Mouse (Mus musculus) kidney, adult 9 months (tissue): Measurements from ENCODE around the gene Arsb.

ENCODE experiments used
- DNase-seq: peaks from one replicate; pipeline ENCODE4 v3.0.0; 2022

Arsb gene

DNA sequence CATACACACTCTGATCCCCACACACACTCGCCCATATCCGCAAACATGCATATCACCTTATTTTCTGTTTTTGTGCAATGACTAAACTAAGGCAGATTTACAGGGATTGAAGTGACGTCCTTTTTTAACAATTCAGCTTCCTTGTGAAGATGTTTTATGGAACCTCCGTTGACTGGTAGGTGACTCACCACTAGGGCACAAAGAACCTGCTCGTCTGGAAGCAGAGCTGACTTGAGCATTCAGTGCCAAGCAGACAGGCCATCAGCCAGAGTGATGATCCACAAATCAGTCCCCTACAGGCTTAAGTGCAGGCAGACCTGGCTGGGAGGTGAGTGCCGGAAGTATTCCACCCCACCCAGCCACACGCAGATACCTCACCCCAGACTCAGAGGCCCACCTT lies 120.7 kb downstream of the Arsb start:
- DNase-seq: no peak

DNA sequence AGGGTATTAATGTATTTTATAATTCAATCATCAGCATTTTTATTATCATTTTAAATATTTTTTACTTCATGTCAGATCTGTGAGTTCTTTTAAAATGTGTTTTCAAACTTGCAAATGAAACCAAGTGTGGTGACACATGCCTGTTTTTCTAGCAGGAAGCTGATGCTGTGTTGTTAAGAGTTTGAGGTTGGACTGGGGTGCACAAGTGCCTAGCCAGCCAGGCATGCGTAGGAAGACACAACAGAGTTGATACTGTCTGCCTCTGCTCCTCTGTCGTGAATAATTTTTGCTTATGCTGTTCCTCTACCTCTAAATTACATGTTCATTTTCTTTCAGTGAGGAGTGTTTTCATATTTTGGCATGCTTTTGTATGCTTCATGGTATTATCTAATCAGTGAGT lies 122.7 kb downstream of the Arsb start:
- DNase-seq: no peak

DNA sequence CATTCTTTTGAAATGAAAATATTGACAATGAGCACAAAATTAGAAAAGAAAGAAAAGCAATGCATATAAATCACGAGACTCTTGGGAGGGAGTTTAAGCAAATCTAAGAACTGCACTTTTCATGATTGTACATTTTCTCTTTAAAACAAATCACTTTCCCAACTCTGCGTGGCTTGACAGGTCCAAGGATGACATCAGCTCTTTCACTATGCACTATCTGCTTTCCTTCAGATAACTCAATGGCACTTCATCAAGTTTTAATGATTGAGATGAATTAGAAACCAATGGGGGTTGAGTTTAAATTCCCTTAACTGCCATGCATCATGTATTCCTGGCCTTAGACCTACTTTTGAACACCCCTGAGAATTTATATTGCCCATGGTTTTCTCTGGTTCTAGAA lies 124.0 kb downstream of the Arsb start:
- DNase-seq: no peak

GRCm38 (mm10) chr13:93897943-93898826 lies 126.8 kb downstream of the Arsb start:
- DNase-seq: no peak

DNA sequence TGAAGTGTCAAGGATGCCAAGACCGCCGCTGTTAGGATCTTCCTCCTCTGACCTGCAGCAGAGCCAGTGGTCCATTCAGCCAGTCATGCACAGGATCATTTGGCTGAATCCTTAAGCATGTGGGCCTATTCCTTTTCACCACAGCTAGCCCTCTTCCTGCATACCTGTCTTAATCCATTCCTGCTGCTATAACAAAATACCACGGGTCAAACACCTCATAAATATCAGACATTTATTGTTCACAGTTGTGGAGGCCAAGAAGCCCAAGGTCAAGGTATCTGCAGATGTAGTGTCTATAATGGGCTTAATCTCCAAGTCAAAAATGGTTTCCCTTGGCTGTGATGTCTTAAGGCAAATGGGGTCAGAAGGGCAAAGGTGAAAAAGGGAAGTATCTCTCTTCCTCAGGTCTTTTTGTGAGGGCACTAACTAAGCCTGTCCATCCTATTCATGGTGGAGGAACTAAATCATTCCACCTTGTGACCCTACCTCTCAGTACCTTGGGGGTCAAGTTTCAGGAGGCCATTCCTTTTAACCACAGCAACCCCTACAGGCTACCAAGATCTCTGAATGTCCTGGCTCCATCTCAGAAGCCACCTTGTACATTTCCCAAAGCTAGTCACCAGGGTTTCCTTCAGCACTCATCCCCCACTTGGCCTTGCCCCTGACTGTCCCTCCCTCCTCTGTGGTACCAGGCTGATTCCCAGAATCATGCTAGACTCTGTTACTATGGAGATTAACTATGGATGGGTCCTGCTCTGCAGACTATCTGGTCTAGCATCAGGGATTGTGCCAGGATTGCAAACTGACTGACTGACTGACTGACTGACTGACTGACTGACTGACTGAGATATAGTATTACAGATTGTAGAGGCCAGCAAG lies 128.2 kb downstream of the Arsb start:
- DNase-seq: no peak

DNA sequence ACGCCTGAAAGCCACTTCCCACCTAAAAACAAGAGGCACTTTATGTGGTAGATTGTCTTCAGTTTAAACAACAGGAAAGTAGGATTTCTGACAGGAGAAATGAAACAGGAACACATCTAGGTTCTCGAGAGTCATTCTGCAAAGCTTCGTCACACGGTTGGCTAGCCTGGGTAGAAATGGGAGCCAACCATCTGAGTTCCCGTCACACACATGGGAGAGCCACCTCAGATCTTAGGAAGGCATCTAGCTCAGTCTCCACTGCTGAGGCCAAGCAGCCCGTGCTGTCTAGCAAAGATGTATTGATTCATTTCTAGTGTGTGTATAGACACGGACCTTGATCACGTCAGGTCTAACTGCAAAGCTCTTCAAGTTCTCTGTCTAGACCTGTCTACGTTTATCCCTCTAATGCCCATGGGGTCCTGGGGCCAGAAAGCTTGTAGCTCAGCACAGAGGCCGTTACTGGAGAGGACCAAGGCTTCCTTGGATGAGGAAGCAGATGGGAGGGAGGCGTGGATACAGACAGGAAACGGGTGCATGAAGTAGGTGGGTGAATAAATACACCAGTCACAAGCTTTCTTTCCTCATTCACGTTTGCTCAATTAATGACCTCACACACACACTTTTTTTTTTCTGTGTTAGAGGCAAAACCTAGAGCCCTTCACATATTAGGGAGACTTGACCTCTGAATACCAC lies 129.7 kb downstream of the Arsb start:
- DNase-seq: no peak

- DNase-seq: no peak
These were observed 130.7 kb downstream of the Arsb start for GRCm38 (mm10) chr13:93902126-93902525.

GRCm38 (mm10) chr13:93906552-93907245 lies 135.3 kb downstream of the Arsb start:
- DNase-seq: no peak

- no peak for DNase-seq
These were observed 136.5 kb downstream of the Arsb start for GRCm38 (mm10) chr13:93907971-93908370.

DNA sequence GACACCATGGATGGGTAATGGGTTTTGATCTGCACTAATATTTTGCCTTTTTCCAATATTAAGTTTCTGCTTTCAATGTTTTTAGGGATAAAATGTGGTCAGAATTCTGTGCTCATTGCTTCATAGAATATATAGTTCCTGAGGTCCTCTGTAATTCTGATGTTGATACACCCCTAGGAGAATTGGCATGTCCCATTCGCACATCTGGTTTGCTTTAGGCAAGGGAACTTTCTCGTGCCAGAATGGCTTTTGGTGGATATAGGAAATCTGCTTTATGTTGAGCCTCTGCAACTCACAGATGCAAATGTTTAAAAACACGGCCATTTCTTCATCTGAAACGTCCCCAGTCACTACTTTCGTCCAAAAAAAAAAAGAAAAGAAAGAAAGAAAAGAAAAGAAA lies 138.4 kb downstream of the Arsb start:
- no peak for DNase-seq

GRCm38 (mm10) chr13:93911037-93911436 lies 139.6 kb downstream of the Arsb start:
- peak; percentile 74 for DNase-seq

DNA sequence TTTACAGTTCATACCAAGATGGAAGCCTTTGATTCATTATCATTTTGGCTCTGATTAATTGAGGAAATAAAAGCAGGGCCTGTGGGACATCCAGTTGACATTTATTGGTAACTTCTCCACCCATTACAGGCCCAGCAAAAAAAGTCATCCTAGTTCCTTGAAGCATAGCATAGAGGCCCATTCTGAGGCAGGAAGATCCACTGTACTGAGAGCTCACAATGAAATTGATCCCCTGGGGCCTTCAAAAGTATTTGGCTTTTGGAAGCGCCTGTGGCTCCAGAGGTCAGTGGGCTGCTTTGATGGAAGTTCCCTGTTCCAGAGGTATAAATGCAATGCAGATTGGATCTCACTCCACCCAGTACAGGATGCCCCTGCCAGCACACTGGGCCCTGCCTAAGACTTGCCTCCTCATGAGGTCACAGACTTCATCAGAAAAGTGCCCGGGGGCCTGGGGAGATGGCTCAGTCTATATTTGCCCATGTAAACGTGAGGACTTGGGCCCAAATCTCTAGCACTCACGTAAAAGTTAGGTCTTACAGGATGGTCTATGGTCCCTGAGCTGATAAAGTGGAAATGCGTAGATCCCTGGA lies 141.0 kb downstream of the Arsb start:
- DNase-seq: no peak

GRCm38 (mm10) chr13:93914206-93914605 lies 142.8 kb downstream of the Arsb start:
- DNase-seq: no peak

- peak; percentile 52 for DNase-seq
These were observed 144.5 kb downstream of the Arsb start for GRCm38 (mm10) chr13:93915641-93916570.

DNA sequence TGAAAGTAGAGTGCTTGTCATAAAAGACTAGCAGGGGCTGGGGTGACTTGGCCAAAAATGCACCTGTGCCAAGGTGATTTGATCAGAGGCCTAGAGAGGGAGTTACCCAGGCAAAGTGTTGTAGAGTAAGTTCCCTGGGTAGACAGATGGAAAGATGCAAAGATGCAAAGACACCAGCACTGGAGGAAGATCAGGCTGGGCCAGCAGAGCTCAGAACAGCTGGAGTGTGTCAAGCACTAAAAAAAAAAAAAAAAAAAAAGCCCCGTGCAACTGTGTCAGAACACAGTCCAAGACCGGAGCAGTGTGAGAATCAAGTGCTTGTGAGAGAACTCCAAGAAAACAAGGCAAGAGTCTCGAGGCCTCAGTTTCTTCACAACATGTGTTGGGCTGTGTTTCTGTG lies 148.1 kb downstream of the Arsb start:
- DNase-seq: no peak

GRCm38 (mm10) chr13:93920080-93920785 lies 148.8 kb downstream of the Arsb start:
- no peak for DNase-seq

- no peak for DNase-seq
These were observed 149.4 kb downstream of the Arsb start for GRCm38 (mm10) chr13:93920786-93921300.

DNA sequence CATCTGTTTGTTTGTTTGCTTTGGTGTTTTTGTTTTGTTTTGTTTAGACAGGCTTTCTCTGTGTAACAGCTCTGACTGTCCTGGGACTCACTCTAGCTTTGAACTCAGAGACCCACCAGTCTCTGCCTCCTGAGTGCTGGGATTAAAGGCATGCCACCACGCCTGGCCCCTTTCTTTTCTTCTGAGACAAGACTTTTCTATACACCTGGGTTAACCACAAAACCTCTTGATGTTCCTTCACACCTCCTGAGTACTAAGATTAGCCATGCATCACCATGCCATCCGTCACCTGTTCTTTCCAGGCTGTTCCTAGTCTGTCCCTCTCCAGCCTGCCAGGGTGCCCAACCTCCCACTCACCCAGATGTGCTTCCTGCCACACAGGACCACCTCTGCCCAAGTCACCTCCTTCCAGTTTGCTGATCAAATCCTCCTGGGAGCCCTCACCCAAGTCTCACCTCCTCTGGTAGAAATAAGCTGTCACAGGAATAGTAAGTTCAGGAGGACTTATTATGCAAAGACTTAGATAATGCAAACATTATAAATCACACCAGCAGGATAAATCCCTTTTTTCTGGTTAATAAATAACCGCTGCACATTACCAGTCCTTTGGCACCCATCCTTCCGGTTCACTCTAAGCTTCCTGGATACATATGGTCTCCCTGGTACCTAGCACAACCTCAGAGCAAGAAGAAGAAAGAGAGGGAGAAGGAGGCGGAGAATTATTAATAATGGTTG lies 150.6 kb downstream of the Arsb start:
- DNase-seq: no peak

DNA sequence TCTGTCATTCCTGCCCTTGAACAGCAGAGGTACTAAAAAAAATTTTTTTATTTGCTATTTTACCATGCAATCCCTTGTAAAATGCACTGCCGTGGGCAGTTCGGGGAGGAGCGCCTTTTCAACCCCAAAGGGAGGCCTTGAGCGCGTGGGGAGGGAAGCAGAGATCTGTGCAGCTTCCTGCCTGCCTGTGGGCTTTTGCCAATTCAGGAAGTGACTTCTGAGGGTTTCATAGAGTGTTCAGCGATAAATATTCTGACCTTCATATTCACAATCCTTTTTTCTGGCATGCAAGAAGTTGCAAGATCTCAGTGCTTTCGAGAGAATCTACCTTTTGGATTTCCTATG lies 151.1 kb downstream of the Arsb start:
- DNase-seq: peak; percentile 55
